Mouse (Mus musculus) mammary gland, adult 2 months (tissue): ENCODE measurements around the gene Rgs5. TPM values are rescaled to one million over a fixed set of nuclear protein-coding genes. Genes with fewer than 3 reads are reported as not detected.

Experiments
- polyA plus RNA-seq: library from polyadenylated mRNA; depleted of rRNA; stranded (reverse); fragments of >200 nt; gene quantifications from 2 replicates; pipeline ENCODE4 v1.2.3, GENCODE M21; 2012; ENCODE audit warnings: low replicate concordance; rRNA removed

Rgs5 gene
- 15.8 and 49.8 TPM in 2 replicates for polyA plus RNA-seq

DNA sequence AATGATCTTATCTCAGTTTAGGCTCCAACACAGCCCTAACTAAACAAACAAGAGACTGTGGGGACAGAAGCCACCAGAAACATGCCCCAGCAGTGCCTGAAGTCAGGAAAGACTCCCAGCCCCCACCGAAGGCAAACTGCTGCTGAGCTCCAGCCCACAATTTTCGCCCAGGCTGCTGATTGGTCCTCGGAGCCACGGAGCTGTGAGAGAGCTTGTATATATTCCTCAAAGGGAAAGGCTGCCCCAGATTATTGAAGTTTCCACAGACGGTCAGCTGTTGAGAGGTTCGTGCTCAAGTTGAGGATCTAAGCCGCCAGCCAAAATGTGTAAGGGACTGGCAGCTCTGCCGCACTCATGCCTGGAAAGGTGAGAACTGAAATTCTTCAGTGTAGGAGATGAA is at the start of gene Rgs5:
Gene Rgs5 (plus strand): TSS at position 246 of the 400 bp plus-strand sequence.

Other genes starting within 250 kb of the Rgs5 start
- gene Nuf2, start 124.0 kb upstream of the Rgs5 start, polyA plus RNA-seq, result 0.17 and 0.46 TPM in 2 replicates
- gene Rgs4, start 92.1 kb downstream of the Rgs5 start, polyA plus RNA-seq, result 1.5 and 4.7 TPM in 2 replicates